Comparison of ENCODE assay signal across 8 mouse cellular contexts in the genomic region with DNA sequence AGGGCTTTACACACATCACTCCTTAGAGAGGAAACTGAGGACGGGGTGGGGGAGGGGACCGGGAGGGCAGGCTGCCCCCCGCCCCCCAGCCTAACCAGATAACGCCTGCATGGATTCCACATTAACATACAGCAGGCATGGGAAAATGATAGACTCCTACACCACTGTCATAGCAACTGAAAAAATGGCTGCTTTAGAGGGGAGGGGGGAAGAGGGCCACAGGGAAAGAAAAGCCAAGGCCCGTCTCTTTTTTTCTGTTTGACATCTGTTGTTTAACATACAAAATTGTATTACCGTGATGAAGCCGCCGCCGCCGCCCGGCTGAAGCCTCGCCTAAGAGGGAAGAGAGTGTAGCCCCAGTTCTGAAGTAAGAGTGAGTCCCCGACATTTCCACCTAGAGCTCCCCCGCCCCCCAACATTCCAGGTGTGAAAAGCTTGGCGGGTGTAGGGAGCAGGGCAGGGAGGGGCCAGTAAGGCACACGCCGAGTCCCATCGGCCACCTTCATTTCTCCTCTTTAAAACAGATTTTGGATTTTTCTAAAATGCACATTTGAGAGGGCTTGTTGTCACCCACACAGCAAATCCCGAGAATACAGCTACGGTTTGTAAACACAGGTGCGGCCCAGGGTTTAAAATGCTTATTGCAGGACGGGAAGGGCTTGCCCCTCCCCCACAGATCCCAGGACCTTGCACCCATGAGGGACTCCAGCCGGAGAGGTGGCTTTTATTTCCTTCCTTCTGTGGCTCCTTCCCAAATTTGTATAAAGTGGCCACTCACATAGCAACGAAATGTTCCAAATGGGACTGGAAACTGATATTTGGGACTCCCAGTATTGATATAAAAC.
A peak's percentile ranks its signal among the peaks of the same experiment; 100 is the strongest.
DNase-seq lines count a peak whose midpoint lies in the region; ATAC-seq and TF ChIP-seq lines count a peak whose summit lies in the region.

No protein-coding gene starts in this region.

- no peak for TF ChIP-seq CTCF in brain, embryonic 14.5 days (IDR thresholded peaks at IDR 0.05; ENCODE audit: borderline replicate concordance, extremely low read depth, insufficient read depth, insufficient read length)
- no peak for TF ChIP-seq CTCF in midbrain, postnatal 0 days (IDR thresholded peaks at IDR 0.05)

- no peak for TF ChIP-seq POLR2A in brain, embryonic 14.5 days (IDR thresholded peaks at IDR 0.05; ENCODE audit: borderline replicate concordance, extremely low read depth, insufficient read depth, insufficient read length, poor library complexity, severe bottlenecking)

- peaks cover 77% of the 10 kb centered on the region for H3K27me3 ChIP-seq in heart, embryonic 15.5 days
- H3K27me3 ChIP-seq in hindbrain, embryonic 15.5 days = peaks cover 37% of the 10 kb centered on the region
- H3K27me3 ChIP-seq in midbrain, postnatal 0 days (ENCODE audit: insufficient read depth, low read length) = no peaks in the 10 kb centered on the region; the same call in 1 of the 2 replicates

- WGBS in heart, embryonic 15.5 days = 2% methylated on average over 24 of the region's 24 CpGs
- 3% methylated on average over 24 of the region's 24 CpGs for WGBS in hindbrain, embryonic 15.5 days
- WGBS in midbrain, postnatal 0 days = 4% methylated on average over 24 of the region's 24 CpGs

- H3K27ac ChIP-seq in heart, embryonic 15.5 days = no peak overlapping the region
- no peak overlapping the region for H3K27ac ChIP-seq in hindbrain, embryonic 15.5 days (replicated peaks)
- no peak overlapping the region for H3K27ac ChIP-seq in midbrain, postnatal 0 days (ENCODE audit: low read depth, low read length)

- no peak overlapping the region for H3K9ac ChIP-seq in heart, embryonic 15.5 days
- H3K9ac ChIP-seq in hindbrain, embryonic 15.5 days = no peak overlapping the region
- 0 out of 2 replicates have a peak overlapping the region, but pooled peaks have one; percentile 24 for H3K9ac ChIP-seq in midbrain, postnatal 0 days (replicated peaks; ENCODE audit: low read length, poor library complexity, severe bottlenecking)

- H3K9me3 ChIP-seq in heart, embryonic 15.5 days (replicated peaks) = no peaks in the 10 kb centered on the region
- H3K9me3 ChIP-seq in hindbrain, embryonic 15.5 days = no peaks in the 10 kb centered on the region
- H3K9me3 ChIP-seq in midbrain, postnatal 0 days (ENCODE audit: low read length) = no peaks in the 10 kb centered on the region

- ATAC-seq in heart, embryonic 15.5 days (replicated peaks; ENCODE audit: insufficient number of reproducible peaks, insufficient read depth, low FRiP score, low read depth) = no peak
- no peak for ATAC-seq in hindbrain, embryonic 15.5 days (ENCODE audit: low FRiP score, low read depth)
- peak; percentile 56; the same call in 1 of the 2 replicates for ATAC-seq in midbrain, postnatal 0 days (ENCODE audit: low FRiP score)
- no peak for ATAC-seq in monocyte, adult 5-6 weeks (replicated peaks; ENCODE audit: insufficient number of reproducible peaks, low FRiP score, low TSS enrichment, poor library complexity, severe bottlenecking)

- H3K4me2 ChIP-seq in heart, embryonic 15.5 days = peak overlapping the region; percentile 57
- H3K4me2 ChIP-seq in hindbrain, embryonic 15.5 days = peak overlapping the region; percentile 41
- peak overlapping the region; percentile 39 for H3K4me2 ChIP-seq in midbrain, postnatal 0 days (ENCODE audit: low read depth, low read length, poor library complexity, severe bottlenecking)

- no peak for DNase-seq in heart, postnatal 4 days
- DNase-seq in brain, embryonic 14.5 days (ENCODE audit: low read depth) = peak; percentile 72
- DNase-seq in midbrain, postnatal 0 days (ENCODE audit: low spot score) = no peak
- DNase-seq in layer of hippocampus, adult 8-10 months (ENCODE audit: low spot score in 2 of 2) = no peak
- DNase-seq in cerebellum, adult 11-12 months = no peak

- H3K36me3 ChIP-seq in heart, embryonic 15.5 days = no peaks in the 10 kb centered on the region
- no peaks in the 10 kb centered on the region for H3K36me3 ChIP-seq in hindbrain, embryonic 15.5 days
- no peaks in the 10 kb centered on the region for H3K36me3 ChIP-seq in midbrain, postnatal 0 days (ENCODE audit: insufficient read depth, low read length)

- peaks cover 22% of the 10 kb centered on the region for H3K4me1 ChIP-seq in heart, embryonic 15.5 days (replicated peaks)
- H3K4me1 ChIP-seq in hindbrain, embryonic 15.5 days (replicated peaks) = peaks cover 21% of the 10 kb centered on the region
- peaks cover 15% of the 10 kb centered on the region; the same call in 1 of the 2 replicates for H3K4me1 ChIP-seq in midbrain, postnatal 0 days (ENCODE audit: insufficient read depth, low read length)

- peak overlapping the region; percentile 29 for H3K4me3 ChIP-seq in heart, embryonic 15.5 days
- no peak overlapping the region for H3K4me3 ChIP-seq in hindbrain, embryonic 15.5 days
- 0 out of 2 replicates have a peak overlapping the region, but pooled peaks have one; percentile 5 for H3K4me3 ChIP-seq in midbrain, postnatal 0 days (ENCODE audit: low read depth, low read length)
